Mouse (Mus musculus): ENCODE measurements around the gene Ets1.

- TF ChIP-seq CTCF (IDR thresholded peaks at IDR 0.05; ENCODE audit: low read depth, low read length): no peak
- TF ChIP-seq POLR2A (IDR thresholded peaks at IDR 0.05; ENCODE audit: borderline replicate concordance, low read depth, low read length): no peak
Observed at GRCm38 (mm10) chr9:32717931-32718820, 82.2 kb downstream of the Ets1 start.

All from bone marrow macrophage, adult 2 months (primary cell).